Mouse (Mus musculus): ENCODE measurements around the gene Edar.

Edar gene

DNA sequence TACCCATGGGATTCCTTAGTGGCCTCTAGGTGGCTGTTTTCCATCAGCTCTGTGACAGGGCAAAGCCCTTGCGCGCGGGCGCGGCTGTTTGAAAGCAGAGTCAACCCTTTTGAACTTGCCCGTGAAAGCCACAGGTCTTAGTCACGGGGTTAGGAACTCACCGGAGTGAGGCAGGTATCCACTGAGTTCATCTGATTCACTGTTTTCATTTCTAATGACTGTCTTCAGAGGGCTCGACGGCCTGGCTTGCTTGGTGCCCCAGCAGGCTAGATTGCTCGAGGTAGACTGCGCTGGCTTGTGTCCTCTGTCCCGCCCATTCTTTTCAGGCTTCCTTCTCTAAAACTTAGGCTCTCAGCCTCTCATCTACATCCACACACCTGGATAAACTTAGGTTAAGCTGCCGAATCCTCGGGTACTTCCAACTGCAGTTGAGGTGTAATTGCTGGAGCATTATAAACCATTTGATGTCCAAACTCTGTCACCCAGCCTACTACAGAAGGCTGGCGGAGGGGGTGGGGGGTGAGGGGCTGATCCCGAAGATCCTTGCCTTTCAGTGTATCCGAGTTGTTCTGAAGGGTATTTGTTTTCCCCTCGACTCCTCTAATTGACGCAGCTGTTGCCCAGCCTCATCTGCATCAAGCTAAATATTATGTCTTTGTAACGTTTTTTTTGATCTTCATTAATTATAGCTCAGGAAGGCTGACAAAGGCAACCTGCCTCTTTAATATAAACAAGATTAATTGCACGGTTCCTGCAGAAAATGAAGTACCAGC lies 24.0 kb downstream of the Edar start:
- peak; percentile 39 for DNase-seq

DNA sequence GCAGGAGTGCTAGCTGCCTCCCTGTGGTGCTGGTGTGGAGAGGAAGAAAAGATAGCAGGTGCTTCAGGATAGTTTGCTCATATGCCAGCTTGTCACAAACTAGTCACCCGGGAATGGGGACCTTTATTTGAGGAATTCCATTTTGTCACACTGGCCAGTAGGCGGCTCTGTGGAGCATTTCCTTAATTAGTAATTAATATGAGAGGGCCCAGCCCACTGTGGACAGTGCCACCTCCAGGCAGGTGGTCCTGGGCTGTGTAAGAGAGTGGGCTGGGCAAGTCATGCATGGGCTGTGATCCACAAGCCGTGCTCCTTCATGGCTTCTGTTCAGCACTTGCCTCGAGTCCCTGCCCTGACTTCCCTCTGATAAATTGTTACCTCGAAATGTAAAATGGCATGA lies 26.7 kb downstream of the Edar start:
- DNase-seq = no peak

GRCm38 (mm10) chr10:58644671-58645070 lies 30.8 kb downstream of the Edar start:
- DNase-seq = no peak

GRCm38 (mm10) chr10:58644194-58644593 lies 31.3 kb downstream of the Edar start:
- no peak for DNase-seq

DNA sequence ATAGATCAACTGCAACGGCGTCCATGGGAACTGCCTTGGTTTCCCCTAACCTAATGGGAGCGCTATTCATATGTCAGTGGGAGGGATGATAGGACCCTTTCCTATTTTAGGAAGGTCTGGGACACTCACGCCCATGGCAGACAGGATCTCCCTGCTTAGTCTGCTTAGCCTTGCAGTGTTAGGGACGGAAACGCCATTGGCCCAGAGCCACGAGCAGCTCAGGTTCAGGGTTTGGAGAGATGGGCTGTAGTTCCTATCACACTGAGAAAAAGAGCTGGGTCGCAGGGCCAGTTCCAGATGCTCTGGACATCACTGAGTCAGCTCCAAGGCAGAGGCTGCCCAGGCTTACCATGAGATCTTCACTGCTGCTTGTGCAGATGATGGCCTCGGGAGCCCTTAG lies 32.5 kb downstream of the Edar start:
- no peak for DNase-seq

- no peak for DNase-seq
Observed at GRCm38 (mm10) chr10:58641631-58642030, 33.8 kb downstream of the Edar start.

DNA sequence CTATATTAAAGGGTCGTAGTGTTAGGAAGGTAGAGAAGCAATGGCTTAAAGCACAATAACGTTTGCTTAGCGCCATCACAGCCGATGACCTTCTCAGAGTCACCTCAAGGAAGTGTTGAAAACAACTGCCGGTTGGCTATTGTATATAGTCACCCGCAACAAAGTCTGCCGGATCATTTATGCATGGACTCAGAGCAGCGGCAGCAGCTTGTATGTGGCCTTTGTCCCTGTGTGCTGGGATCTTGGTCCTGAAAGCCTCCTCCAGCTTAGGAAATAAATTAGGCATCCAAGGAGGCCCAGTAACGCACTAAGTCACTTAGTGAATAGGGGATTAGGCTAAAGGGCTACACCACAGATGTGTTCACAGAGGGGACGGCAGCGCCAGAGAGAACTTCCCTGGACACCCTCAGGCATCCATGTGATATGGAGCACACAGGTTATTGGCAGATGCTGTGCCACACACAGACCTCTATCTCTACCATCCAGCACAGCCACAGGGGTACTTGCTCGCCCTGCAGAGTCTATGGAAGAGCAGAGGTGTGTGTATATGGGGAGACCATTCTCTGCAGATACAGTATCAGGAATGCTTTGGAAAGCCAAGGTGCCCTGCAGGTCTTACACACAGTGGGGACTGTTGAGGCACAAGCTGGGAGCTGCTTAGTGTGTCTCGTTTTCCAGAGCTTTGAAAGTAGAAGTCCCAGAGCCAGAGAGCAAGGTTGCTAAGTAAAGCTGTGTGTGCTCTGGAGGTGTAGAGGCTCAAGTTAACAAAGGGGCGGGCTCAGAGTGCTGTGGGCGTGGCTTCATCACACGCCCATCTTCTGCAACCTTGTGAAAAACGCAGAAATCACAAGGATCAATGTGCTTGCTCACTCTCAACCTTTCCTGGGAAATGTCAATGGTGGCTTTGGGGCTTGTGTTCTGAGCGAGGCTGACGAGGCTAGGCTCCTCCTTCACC lies 34.7 kb downstream of the Edar start:
- no peak for DNase-seq

- DNase-seq = no peak
Observed at GRCm38 (mm10) chr10:58639291-58639690, 36.2 kb downstream of the Edar start.

DNA sequence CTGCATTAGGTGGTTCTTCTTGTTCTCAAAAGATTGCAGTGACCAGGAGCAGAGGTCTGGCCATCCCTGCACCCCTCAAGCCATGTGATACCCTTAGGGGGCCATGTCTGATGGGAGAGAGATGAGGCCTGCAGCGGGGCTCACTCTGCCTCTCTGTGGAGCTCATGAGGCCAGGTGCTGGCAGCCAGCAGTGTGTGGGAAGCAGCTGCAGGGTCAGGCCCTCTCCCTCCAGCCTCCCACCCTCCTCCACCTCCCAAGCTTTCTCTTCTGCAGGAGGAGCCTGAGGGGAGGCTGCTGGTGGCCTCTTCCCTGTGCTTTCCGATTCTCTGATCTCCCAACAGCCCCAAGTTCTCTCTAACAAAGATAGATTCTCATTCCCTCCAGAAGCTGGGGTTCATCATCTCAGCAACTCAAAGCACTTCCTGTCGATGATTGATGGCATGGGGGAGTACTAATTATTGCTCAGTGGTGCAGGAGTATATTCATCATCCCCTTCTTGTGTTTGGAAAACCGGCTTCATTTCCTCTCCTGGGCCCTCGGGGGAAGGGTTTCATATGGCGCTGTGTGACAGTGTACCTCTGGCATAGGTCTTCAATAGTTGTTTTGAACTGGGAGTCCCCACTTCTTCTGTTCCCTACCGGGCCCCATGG lies 38.9 kb downstream of the Edar start:
- DNase-seq = no peak

GRCm38 (mm10) chr10:58633507-58633906 lies 41.9 kb downstream of the Edar start:
- DNase-seq = no peak

GRCm38 (mm10) chr10:58627569-58627968 lies 47.9 kb downstream of the Edar start:
- DNase-seq = no peak

DNA sequence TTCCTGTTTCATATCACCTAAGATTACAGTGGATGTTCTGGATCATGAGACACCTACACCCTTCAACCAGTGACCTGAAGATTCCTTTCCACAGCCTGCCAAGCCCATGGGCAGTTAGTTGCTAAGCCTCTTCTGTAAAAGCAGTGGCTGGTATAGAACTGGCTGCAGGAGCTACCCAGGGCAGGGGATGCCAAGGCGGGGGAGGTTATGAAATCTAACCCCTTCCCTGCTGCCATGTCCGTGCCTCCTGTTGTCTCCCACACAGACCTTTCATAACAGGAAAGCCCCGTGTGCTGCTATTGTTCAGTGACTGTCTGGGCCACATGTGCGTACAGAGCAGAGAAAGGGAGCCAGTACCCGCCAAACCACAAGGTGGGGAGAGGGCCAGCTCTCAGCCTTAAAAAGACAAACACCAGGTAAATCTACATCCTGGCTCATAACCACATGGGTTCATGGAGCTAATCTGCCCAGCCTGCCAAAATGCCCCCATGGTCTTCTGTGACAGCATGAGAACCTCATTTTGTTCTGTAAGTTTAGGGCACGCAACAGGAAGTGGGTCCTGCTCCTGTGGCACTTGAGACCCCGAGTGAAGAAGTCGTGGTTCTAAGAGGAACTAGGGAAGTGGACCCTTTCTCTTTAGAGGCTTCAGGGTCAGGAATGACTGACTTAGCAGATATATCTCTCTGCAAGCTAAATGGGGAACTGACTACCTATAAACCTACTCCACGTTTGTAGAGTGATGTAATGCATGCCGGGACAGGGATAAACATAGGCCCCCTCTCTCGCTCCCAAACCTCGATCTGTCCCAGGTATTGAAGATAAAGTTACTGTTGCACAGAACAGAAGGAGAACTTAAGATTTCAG lies 50.4 kb downstream of the Edar start:
- no peak for DNase-seq

- DNase-seq = no peak
Observed at GRCm38 (mm10) chr10:58619266-58619665, 56.2 kb downstream of the Edar start.

GRCm38 (mm10) chr10:58618501-58619216 lies 56.8 kb downstream of the Edar start:
- no peak for DNase-seq

DNA sequence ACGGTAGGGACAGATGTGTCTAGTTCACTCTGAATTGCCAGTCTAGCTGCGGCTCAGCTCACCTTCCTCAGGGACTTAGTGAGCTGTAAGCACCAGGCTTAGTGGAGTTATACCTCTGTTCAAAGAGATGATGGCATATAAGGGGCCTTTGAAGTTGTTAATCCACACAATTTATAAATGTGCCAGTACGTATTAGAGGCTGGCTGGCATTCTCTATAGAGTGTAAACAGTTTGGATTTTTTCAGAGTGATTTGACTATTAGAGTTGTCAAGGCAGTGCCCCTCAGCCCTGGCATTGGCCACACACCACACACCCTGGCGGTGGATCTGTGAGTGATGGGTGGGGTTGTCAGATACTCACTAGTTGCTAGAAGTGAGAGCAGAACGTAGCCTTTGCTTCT lies 58.9 kb downstream of the Edar start:
- DNase-seq = no peak

DNA sequence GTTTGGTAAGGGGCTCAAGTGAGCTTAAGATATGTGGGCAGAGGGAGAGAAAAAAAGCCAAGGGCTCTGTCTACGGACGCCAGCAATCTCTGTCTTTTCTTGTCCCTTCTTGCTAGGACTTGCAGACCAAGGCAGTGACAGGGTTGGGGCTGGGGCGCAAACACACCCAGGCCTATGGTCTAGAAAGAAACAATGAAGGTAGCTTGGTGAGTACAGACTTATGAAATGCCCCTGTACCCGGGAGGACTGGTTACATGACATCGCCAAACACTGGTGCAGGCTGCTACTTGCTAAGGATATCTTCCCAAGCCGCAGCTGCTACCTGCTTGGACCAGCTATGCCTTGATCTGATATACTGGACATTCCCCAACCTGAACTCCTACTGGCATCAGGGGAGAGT lies 60.9 kb downstream of the Edar start:
- no peak for DNase-seq

DNA sequence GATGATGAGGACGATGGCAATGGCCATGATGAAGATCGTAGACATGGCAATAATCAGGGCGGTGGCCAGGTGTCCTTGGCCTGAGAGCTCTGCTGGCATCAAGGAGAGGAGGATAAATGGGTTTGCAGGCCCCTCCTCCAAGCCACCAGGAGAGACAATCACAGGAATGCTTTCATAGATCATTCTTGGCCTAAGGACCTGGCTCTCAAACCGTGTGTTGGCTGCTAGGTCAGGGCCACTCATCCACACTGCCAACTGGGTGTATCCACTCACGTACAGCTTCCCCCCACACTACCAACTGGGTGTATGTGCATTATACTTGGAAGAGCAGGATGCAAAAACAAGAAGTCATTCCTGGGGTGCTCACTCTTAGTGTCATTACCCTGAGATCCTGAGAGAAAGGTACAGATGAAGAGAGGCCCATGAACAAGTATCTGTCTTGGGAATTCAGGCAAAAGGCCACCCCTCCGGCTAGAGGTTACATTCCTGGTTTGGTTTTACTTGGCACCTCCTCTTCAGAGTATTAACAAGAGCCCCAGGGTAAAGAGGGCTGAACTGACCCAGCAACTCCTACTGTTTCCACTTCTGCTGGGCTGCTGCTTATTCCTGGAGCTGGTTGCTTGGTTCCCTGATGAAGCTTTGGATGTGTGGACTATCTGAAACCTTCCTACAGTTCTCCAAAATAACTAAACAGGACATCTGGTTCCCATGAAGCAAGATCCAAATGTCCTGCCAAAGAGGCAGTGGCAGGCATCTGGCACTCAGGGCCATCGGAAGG lies 64.8 kb downstream of the Edar start:
- DNase-seq = no peak

GRCm38 (mm10) chr10:58608858-58609257 lies 66.6 kb downstream of the Edar start:
- no peak for DNase-seq

GRCm38 (mm10) chr10:58606356-58606755 lies 69.1 kb downstream of the Edar start:
- no peak for DNase-seq

DNA sequence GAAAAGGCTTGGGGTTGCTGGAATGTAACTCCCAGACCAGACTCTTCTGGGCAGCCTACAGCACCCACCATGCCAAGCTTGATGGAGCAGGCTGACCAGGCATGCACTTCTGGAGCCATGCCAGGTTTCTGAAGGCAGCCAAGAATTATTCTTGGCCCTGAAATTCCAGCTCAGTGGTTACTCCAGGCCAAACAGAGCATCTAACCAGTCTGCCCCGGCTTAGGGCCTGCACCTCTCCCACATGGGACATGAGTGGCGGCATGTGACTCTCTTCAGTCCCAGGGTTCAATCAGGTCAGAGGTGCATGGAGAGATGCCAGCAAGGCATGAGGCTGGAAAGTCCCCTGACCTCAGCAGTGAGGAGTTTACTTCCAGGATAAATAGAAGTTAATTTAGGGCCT lies 70.7 kb downstream of the Edar start:
- DNase-seq = no peak

- DNase-seq = no peak
Observed at GRCm38 (mm10) chr10:58601946-58602345, 73.5 kb downstream of the Edar start.
